Mouse (Mus musculus): ENCODE measurements around the gene Noxa1. TPM values are rescaled to one million over a fixed set of nuclear protein-coding genes. Genes with fewer than 3 reads are reported as not detected.

The Noxa1 gene
- 14.1 and 15.5 TPM in 2 replicates for polyA plus RNA-seq (2012; rRNA removed)

GRCm38 (mm10) chr2:25095109-25095850, at the start of gene Noxa1:
TSS of gene Noxa1 (minus strand) at chr2:25095149.
- Histone ChIP-seq H3K27ac (ENCODE audit: insufficient read depth, low read depth, low read length) (peak within 1 kb of the TSS; percentile 62), H3K4me3 (ENCODE audit: low read depth, low read length) (peak within 1 kb of the TSS; percentile 72), H3K36me3 (ENCODE audit: control insufficient read depth, insufficient read depth, low read length) (0 out of 2 replicates have a peak, but pooled peaks cover 1% of the 10 kb centered on the region), H3K27me3 (ENCODE audit: control insufficient read depth, insufficient read depth, low read length) (no peaks in the 10 kb centered on the region), H3K4me1 (ENCODE audit: control insufficient read depth, insufficient read depth, insufficient read length, low read length) (peaks cover 14% of the 10 kb centered on the region; the same call in 1 of the 2 replicates)
- WGBS, result 29% methylated on average over 28 of the region's 28 CpGs
- TF ChIP-seq POLR2A (IDR thresholded peaks at IDR 0.05; ENCODE audit: low read depth, low read length) (no peak; the same call in 1 of the 2 replicates), CTCF (IDR thresholded peaks at IDR 0.05; ENCODE audit: extremely low read depth, insufficient read length, insufficient replicate concordance, low read depth, low read length) (peak; percentile 51; the same call in 1 of the 2 replicates)

DNA sequence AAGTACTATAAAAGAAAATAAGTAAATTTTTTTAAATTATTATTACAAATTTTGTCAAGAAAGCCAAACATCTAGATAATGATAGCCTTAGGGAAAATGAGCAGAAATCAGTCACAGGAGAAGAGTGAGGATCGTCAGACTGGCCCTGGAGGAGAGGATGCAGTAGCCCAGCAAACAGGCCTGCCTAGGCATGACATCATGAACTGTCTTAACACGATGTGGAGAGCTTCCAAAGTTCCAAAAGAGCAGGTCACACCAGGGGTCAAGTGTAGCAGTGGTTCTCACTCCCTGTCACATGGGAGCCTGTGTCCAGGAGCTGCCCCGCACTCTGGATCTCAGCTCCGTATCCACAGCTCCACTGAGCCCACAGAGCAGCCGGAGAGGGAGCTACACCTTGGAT, 47.0 kb upstream of the Noxa1 start:
- no peak overlapping the region for H3K27ac ChIP-seq (ENCODE audit: insufficient read depth, low read depth, low read length)
- WGBS, result 84% methylated on average over 5 of the region's 5 CpGs
- H3K4me1 ChIP-seq (ENCODE audit: control insufficient read depth, insufficient read depth, insufficient read length, low read length), result 0 out of 2 replicates have a peak, but pooled peaks cover 2% of the 10 kb centered on the region
- H3K4me3 ChIP-seq (ENCODE audit: low read depth, low read length), result no peak overlapping the region
- no peaks in the 10 kb centered on the region for H3K27me3 ChIP-seq (ENCODE audit: control insufficient read depth, insufficient read depth, low read length)
- no peaks in the 10 kb centered on the region for H3K36me3 ChIP-seq (ENCODE audit: control insufficient read depth, insufficient read depth, low read length)
- no peak for TF ChIP-seq CTCF (IDR thresholded peaks at IDR 0.05; ENCODE audit: extremely low read depth, insufficient read length, insufficient replicate concordance, low read depth, low read length)
- no peak for TF ChIP-seq POLR2A (IDR thresholded peaks at IDR 0.05; ENCODE audit: low read depth, low read length)

DNA sequence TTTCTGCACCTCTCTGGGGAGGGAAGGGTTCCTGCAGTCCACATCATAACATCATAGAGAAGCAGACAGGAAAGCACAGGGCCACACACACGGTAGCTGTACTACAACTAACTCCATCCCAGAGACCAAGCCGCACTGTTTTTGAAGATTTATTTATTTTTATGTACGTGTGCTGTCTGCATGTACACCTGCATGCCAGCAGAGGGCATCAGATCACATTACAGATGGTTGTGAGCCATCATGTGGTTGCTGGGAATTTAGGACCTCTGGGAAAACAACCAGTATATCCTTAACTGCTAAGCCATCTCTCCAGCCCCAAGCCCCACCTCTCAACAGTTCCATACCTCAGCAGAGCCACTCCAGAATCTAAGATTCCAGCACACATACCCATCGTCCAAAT, 46.2 kb upstream of the Noxa1 start:
- TF ChIP-seq POLR2A (IDR thresholded peaks at IDR 0.05; ENCODE audit: low read depth, low read length), result no peak
- no peak for TF ChIP-seq CTCF (IDR thresholded peaks at IDR 0.05; ENCODE audit: extremely low read depth, insufficient read length, insufficient replicate concordance, low read depth, low read length)
- Histone ChIP-seq H3K4me1 (ENCODE audit: control insufficient read depth, insufficient read depth, insufficient read length, low read length) (0 out of 2 replicates have a peak, but pooled peaks cover 1% of the 10 kb centered on the region), H3K27ac (ENCODE audit: insufficient read depth, low read depth, low read length) (no peak overlapping the region), H3K4me3 (ENCODE audit: low read depth, low read length) (no peak overlapping the region), H3K36me3 (ENCODE audit: control insufficient read depth, insufficient read depth, low read length) (no peaks in the 10 kb centered on the region), H3K27me3 (ENCODE audit: control insufficient read depth, insufficient read depth, low read length) (no peaks in the 10 kb centered on the region)
- WGBS, result 70% methylated on average over 4 of the region's 4 CpGs

GRCm38 (mm10) chr2:25137832-25138231, 42.9 kb upstream of the Noxa1 start:
- 48% methylated on average over 6 of the region's 6 CpGs for WGBS
- no peak for TF ChIP-seq CTCF (IDR thresholded peaks at IDR 0.05; ENCODE audit: extremely low read depth, insufficient read length, insufficient replicate concordance, low read depth, low read length)
- no peak for TF ChIP-seq POLR2A (IDR thresholded peaks at IDR 0.05; ENCODE audit: low read depth, low read length)
- Histone ChIP-seq H3K27me3 (ENCODE audit: control insufficient read depth, insufficient read depth, low read length) (no peaks in the 10 kb centered on the region), H3K4me3 (ENCODE audit: low read depth, low read length) (no peak overlapping the region), H3K36me3 (ENCODE audit: control insufficient read depth, insufficient read depth, low read length) (no peaks in the 10 kb centered on the region), H3K4me1 (ENCODE audit: control insufficient read depth, insufficient read depth, insufficient read length, low read length) (no peaks in the 10 kb centered on the region), H3K27ac (ENCODE audit: insufficient read depth, low read depth, low read length) (no peak overlapping the region)

DNA sequence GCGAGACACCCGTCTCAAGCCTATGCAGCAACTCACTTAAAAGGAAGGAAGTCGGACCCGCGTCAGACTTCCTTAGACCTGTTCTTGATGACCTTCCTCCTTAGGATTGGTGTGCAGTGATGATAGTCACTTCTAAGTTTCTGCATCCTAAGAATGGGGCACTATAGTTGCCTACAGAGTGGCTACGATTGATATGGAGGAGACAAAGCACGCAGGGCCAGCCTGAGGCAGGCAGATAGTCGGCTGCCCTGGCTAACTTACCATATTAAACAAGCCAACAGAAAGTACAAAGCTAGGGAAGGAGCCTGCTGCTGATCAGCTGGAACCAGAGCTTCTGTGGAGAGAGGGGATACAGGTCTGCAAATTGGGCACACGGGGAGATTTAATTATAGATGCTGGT, 36.7 kb upstream of the Noxa1 start:
- Histone ChIP-seq H3K27ac (ENCODE audit: insufficient read depth, low read depth, low read length) (no peak overlapping the region), H3K4me1 (ENCODE audit: control insufficient read depth, insufficient read depth, insufficient read length, low read length) (no peaks in the 10 kb centered on the region), H3K4me3 (ENCODE audit: low read depth, low read length) (no peak overlapping the region), H3K36me3 (ENCODE audit: control insufficient read depth, insufficient read depth, low read length) (no peaks in the 10 kb centered on the region), H3K27me3 (ENCODE audit: control insufficient read depth, insufficient read depth, low read length) (no peaks in the 10 kb centered on the region)
- no peak for TF ChIP-seq POLR2A (IDR thresholded peaks at IDR 0.05; ENCODE audit: low read depth, low read length)
- WGBS, result 78% methylated on average over 9 of the region's 9 CpGs

- WGBS, result 82% methylated on average over 11 of the region's 11 CpGs
- Histone ChIP-seq H3K4me1 (ENCODE audit: control insufficient read depth, insufficient read depth, insufficient read length, low read length) (no peaks in the 10 kb centered on the region), H3K36me3 (ENCODE audit: control insufficient read depth, insufficient read depth, low read length) (no peaks in the 10 kb centered on the region), H3K27ac (ENCODE audit: insufficient read depth, low read depth, low read length) (no peak overlapping the region), H3K4me3 (ENCODE audit: low read depth, low read length) (no peak overlapping the region), H3K27me3 (ENCODE audit: control insufficient read depth, insufficient read depth, low read length) (no peaks in the 10 kb centered on the region)
- TF ChIP-seq POLR2A (IDR thresholded peaks at IDR 0.05; ENCODE audit: low read depth, low read length) (no peak), CTCF (IDR thresholded peaks at IDR 0.05; ENCODE audit: extremely low read depth, insufficient read length, insufficient replicate concordance, low read depth, low read length) (no peak)
These were observed 33.1 kb upstream of the Noxa1 start for GRCm38 (mm10) chr2:25128072-25128471.

DNA sequence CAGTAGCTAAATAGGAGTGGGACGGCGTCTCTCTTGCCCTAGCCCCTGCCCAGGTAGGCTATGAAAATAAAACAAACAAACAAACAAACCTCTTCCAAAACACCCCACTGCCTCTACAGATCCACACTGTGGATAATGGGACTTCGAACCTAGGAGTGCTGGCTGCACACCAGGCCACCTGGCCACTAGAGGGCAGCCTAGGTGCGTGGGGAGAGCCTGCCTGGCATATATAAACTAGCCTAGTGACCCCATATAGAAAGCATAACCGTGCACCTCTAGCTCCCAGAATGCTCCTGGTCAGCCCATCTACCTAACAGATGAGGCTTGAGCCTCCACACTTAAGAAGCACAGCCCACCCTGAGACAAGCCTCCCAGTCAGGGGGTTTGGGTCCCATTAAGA, 32.3 kb upstream of the Noxa1 start:
- no peaks in the 10 kb centered on the region for H3K27me3 ChIP-seq (ENCODE audit: control insufficient read depth, insufficient read depth, low read length)
- no peaks in the 10 kb centered on the region for H3K4me1 ChIP-seq (ENCODE audit: control insufficient read depth, insufficient read depth, insufficient read length, low read length)
- TF ChIP-seq CTCF (IDR thresholded peaks at IDR 0.05; ENCODE audit: extremely low read depth, insufficient read length, insufficient replicate concordance, low read depth, low read length) (peak; percentile 91; the same call in 1 of the 2 replicates), POLR2A (IDR thresholded peaks at IDR 0.05; ENCODE audit: low read depth, low read length) (no peak)
- WGBS, result 30% methylated on average over 5 of the region's 5 CpGs
- H3K4me3 ChIP-seq (ENCODE audit: low read depth, low read length), result no peak overlapping the region
- H3K36me3 ChIP-seq (ENCODE audit: control insufficient read depth, insufficient read depth, low read length), result no peaks in the 10 kb centered on the region
- no peak overlapping the region for H3K27ac ChIP-seq (ENCODE audit: insufficient read depth, low read depth, low read length)
